Mouse (Mus musculus) hindbrain, embryonic 15.5 days (tissue): ENCODE measurements at regions not wholly inside any gene's neighbourhood (a gene's known extent, or its start where the extent isn't known, plus 50 kb on each side); places are given as distances from the start of the nearest gene placed in this dataset.

ENCODE experiments used
- ATAC-seq: fragments of 200-750 bp; cut with Nextera tagmentation; 2 replicates; pipeline ENCODE4 v1.8.0; 2017; ENCODE audit warnings: low read depth, moderate number of reproducible peaks, moderate TSS enrichment; ENCODE audit not compliant: low FRiP score
- H3K27ac ChIP-seq: fragments of 300-500 bp; sonication (generic); replicated peaks from 2 replicates; pipeline ENCODE4 v1.5.1; 2015; ENCODE audit warnings: mild to moderate bottlenecking, inconsistent platforms
- H3K27me3 ChIP-seq: fragments of 300-500 bp; sonication (generic); 2 replicates; pipeline ENCODE4 v1.6.1; 2015; ENCODE audit warnings: control low read depth, inconsistent platforms
- H3K36me3 ChIP-seq: fragments of 300-500 bp; sonication (generic); 2 replicates; pipeline ENCODE4 v1.6.1; 2015; ENCODE audit warnings: control low read depth, inconsistent platforms
- H3K4me1 ChIP-seq: fragments of 300-500 bp; sonication (generic); replicated peaks from 2 replicates; pipeline ENCODE4 v1.6.1; 2015; ENCODE audit warnings: control low read depth, inconsistent platforms
- H3K4me2 ChIP-seq: fragments of 300-500 bp; sonication (generic); 2 replicates; pipeline ENCODE4 v1.6.1; 2015; ENCODE audit warnings: moderate library complexity, mild to moderate bottlenecking, inconsistent platforms
- H3K4me3 ChIP-seq: fragments of 300-500 bp; sonication (generic); 2 replicates; pipeline ENCODE4 v1.5.1; 2015; ENCODE audit warnings: mild to moderate bottlenecking, inconsistent platforms
- H3K9ac ChIP-seq: fragments of 300-500 bp; sonication (generic); 2 replicates; pipeline ENCODE4 v1.6.1; 2015; ENCODE audit warnings: inconsistent platforms
- H3K9me3 ChIP-seq: fragments of 300-500 bp; sonication (generic); 2 replicates; pipeline ENCODE4 v1.6.1; 2016; ENCODE audit warnings: control low read depth, inconsistent platforms
- WGBS: fragments of 180-500 bp; shearing (Covaris S2); methylation state at CpG from one replicate; pipeline ENCODE4 v1.1.7; 2015; 5-methylcytosine and 5-hydroxymethylcytosine counted together

DNA sequence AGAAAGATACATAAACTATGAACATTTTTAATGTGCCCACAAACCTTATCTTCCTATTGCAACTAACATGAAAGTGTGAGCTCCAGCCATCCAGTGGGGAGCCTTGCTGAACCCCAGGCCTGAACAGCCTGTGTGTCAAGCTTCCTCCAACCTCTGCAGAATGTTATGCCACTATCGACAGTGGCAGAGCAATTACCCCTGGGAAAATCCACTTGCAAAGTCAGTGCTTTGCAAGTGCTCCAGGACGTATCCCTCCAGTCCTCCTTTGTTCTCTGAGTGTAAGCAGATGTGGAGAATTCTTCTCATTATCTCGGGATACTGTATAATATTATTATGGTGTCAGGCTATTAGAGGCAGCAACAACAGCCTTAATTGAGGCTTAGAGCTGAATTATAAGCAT, 159.9 kb upstream of the Gdnf start:
- 41% methylated on average over 3 of the region's 3 CpGs for whole genome bisulfite sequencing
- Histone ChIP-seq H3K27me3 (no peaks in the 10 kb centered on the region), H3K4me3 (no peak overlapping the region), H3K9ac (no peak overlapping the region), H3K9me3 (no peaks in the 10 kb centered on the region), H3K36me3 (no peaks in the 10 kb centered on the region), H3K4me1 (no peaks in the 10 kb centered on the region), H3K27ac (no peak overlapping the region), H3K4me2 (no peak overlapping the region)
- ATAC-seq = no peak

DNA sequence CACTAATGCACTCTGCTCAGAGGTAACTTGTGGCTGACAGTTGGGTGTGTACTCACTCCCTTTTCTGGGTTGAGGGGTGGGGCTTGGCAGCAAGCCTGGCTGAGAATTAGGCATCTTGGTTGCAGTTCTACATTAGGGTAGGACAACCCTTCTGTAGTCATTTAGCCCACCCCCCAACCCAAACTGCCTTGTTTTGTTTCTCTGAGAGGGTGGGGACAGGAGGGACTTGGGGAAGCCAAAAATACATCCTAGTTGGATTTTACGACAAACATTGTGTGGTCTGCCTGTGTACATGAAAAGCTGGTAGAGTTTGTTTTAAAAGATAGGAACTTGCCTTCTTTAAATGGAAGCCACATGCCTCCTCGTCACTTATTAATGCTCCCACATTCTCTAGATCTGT, 146.8 kb upstream of the Gdnf start:
- Histone ChIP-seq H3K4me2 (no peak overlapping the region), H3K4me1 (no peaks in the 10 kb centered on the region), H3K4me3 (no peak overlapping the region), H3K36me3 (no peaks in the 10 kb centered on the region), H3K27me3 (no peaks in the 10 kb centered on the region), H3K9ac (no peak overlapping the region), H3K27ac (no peak overlapping the region), H3K9me3 (no peaks in the 10 kb centered on the region)
- ATAC-seq = no peak
- 84% methylated on average over 2 of the region's 2 CpGs for WGBS

DNA sequence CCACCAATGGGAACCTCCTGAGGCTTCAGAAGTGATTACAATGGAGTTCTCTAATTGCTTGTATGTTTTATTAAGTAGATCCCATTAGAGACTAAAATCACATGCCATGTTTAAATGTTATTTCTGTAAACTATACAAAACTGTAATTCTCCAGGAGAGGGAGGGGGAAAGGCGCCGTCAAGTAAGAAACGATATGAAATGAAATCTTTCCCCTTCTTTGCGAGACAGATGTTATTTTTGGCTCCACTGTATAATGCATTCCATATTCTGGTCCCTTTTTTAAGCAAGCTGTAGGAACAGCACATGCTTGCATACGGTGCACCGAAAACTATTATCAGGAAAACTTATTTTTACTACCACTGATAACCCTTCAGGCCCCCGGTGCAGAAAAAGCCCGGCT, 141.0 kb upstream of the Gdnf start:
- Histone ChIP-seq H3K4me3 (no peak overlapping the region), H3K9me3 (no peaks in the 10 kb centered on the region), H3K27me3 (no peaks in the 10 kb centered on the region), H3K4me1 (no peaks in the 10 kb centered on the region), H3K36me3 (no peaks in the 10 kb centered on the region), H3K9ac (no peak overlapping the region), H3K27ac (no peak overlapping the region), H3K4me2 (no peak overlapping the region)
- ATAC-seq = no peak
- WGBS = 81% methylated on average over 8 of the region's 8 CpGs

DNA sequence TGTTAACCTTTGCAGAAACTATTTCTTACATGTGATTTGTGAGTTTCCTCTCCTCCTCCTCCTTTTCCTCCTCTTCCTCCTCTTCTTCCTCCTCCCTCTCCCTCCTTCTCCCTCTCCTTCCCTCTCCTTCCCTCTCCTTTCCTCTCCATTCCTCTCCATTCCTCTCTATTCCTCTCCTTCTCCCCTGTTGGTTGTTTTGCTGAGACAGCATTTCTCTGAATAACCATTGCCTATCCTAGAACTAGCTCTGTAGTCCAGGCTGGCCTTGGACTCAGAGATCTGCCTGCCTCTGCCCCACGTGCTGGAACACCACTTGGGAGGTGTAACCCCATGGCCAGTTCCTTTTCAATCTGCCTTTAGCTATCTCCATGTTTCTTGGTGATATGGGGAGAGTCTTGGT, 133.7 kb upstream of the Gdnf start:
- Histone ChIP-seq H3K4me3 (no peak overlapping the region), H3K9me3 (no peaks in the 10 kb centered on the region), H3K36me3 (no peaks in the 10 kb centered on the region), H3K27ac (no peak overlapping the region), H3K27me3 (no peaks in the 10 kb centered on the region), H3K4me2 (no peak overlapping the region), H3K9ac (no peak overlapping the region), H3K4me1 (no peaks in the 10 kb centered on the region)
- no peak for ATAC-seq
- WGBS = 77% methylated on average over 1 of the region's 1 CpGs

DNA sequence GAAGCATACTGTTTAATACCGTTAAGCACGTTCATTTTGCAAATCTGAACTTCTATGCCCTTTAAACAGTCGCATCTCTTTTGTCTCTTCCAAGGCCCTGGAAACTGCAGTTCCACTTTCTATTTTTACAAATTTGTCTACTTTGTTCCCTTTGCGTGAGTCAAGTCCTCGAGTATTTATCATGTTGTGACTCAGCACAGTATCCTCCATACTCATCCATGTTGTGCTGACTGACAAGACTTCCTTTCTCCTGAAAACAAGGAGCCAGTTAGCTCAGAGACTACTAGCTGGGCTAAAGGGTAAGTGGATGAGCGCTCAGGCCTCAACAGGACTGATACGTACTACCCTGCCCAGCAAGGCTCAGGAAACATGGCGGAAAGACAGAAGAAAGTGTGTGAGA, 131.9 kb upstream of the Gdnf start:
- Histone ChIP-seq H3K27me3 (no peaks in the 10 kb centered on the region), H3K4me3 (no peak overlapping the region), H3K27ac (no peak overlapping the region), H3K9me3 (no peaks in the 10 kb centered on the region), H3K4me2 (no peak overlapping the region), H3K36me3 (no peaks in the 10 kb centered on the region), H3K4me1 (no peaks in the 10 kb centered on the region), H3K9ac (no peak overlapping the region)
- no peak for ATAC-seq
- 92% methylated on average over 8 of the region's 8 CpGs for WGBS

GRCm38 (mm10) chr15:7681011-7681410, 129.6 kb upstream of the Gdnf start:
- Histone ChIP-seq H3K9me3 (no peaks in the 10 kb centered on the region), H3K27me3 (no peaks in the 10 kb centered on the region), H3K4me3 (no peak overlapping the region), H3K27ac (no peak overlapping the region), H3K36me3 (no peaks in the 10 kb centered on the region), H3K4me1 (no peaks in the 10 kb centered on the region), H3K9ac (no peak overlapping the region), H3K4me2 (no peak overlapping the region)
- 92% methylated on average over 4 of the region's 4 CpGs for WGBS
- ATAC-seq = no peak

- H3K9me3 ChIP-seq = no peaks in the 10 kb centered on the region
Measured at GRCm38 (mm10) chr15:7683235-7683974, 127.2 kb upstream of the Gdnf start.

DNA sequence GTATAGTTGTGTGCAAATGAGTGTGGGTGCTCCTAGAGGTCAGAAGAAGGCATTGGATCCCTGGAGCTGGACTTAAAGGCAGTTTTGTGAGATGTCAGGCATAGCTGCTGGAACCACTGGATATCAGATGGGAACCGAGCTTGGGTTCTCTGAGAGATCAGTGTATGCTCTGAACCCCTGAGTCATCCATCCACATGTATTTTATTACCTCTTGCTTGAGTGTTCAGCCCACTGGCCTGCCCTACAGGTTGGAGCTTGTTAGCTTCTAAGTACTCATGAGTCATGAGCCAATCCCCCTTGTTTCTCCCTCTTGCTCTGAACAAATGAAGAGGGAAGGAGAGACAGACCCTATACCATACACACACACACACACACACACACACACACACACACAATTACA, 119.4 kb upstream of the Gdnf start:
- Histone ChIP-seq H3K4me1 (no peaks in the 10 kb centered on the region), H3K36me3 (no peaks in the 10 kb centered on the region), H3K4me3 (no peak overlapping the region), H3K4me2 (no peak overlapping the region), H3K27ac (no peak overlapping the region), H3K9ac (no peak overlapping the region), H3K9me3 (no peaks in the 10 kb centered on the region), H3K27me3 (no peaks in the 10 kb centered on the region)
- no peak for ATAC-seq
- 92% methylated on average over 1 of the region's 1 CpGs for WGBS

More at GRCm38 (mm10) chr15:7683235-7683974, 127.2 kb upstream of the Gdnf start:
- Histone ChIP-seq H3K4me2 (no peak overlapping the region), H3K9ac (no peak overlapping the region), H3K27ac (no peak overlapping the region), H3K4me3 (no peak overlapping the region), H3K4me1 (no peaks in the 10 kb centered on the region), H3K27me3 (no peaks in the 10 kb centered on the region), H3K36me3 (no peaks in the 10 kb centered on the region)
- ATAC-seq = no peak
- WGBS = 78% methylated on average over 8 of the region's 8 CpGs

DNA sequence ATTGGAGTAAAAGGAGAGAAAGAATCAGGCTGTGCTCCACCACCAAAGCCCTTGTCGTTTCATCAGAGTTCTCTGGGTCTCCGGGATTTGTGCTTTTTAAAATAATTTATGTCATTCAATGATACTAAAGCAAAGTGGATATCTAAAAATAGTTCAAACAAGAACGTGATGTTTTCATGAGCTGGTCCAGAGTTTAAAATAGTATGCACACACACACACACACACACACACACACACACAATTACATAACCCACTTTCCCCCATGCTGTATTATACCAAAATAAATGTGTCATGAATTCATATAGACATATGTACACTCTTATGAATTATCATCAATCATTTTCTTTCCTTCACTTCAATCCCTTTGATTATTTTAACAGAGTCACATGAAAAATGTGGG, 118.5 kb upstream of the Gdnf start:
- Histone ChIP-seq H3K27me3 (no peaks in the 10 kb centered on the region), H3K36me3 (no peaks in the 10 kb centered on the region), H3K4me1 (no peaks in the 10 kb centered on the region), H3K27ac (no peak overlapping the region), H3K9me3 (no peaks in the 10 kb centered on the region), H3K4me3 (no peak overlapping the region), H3K4me2 (no peak overlapping the region), H3K9ac (no peak overlapping the region)
- WGBS = 84% methylated on average over 3 of the region's 3 CpGs
- no peak for ATAC-seq

DNA sequence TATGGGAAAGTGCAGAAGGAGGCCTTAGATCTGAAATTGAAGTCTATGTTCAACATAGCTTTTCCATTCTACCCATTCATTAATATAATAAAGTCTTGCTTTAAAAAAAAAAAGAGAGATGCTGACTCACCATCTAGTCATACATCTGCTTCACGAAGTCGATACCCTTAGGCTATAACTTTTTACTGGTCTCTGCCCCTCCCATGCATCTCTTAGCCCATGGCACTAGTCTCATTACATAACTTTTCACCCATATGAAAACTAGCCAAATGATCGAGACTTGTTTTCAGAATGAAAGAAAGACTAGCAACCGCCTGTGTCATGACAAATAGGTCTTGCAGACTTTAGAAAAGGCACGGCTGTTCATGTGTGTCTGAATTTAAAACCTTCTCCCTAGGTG, 116.6 kb upstream of the Gdnf start:
- no peak overlapping the region for H3K9ac ChIP-seq
- H3K4me2 ChIP-seq = no peak overlapping the region
- H3K4me1 ChIP-seq = no peaks in the 10 kb centered on the region
- H3K4me3 ChIP-seq = no peak overlapping the region
- ATAC-seq = no peak
- no peaks in the 10 kb centered on the region for H3K27me3 ChIP-seq
- whole genome bisulfite sequencing = 94% methylated on average over 5 of the region's 5 CpGs
- no peaks in the 10 kb centered on the region for H3K9me3 ChIP-seq
- H3K36me3 ChIP-seq = no peaks in the 10 kb centered on the region
- no peak overlapping the region for H3K27ac ChIP-seq

- no peaks in the 10 kb centered on the region for H3K9me3 ChIP-seq
- WGBS = 77% methylated on average over 3 of the region's 3 CpGs
- no peak overlapping the region for H3K4me3 ChIP-seq
- ATAC-seq = no peak
- H3K4me2 ChIP-seq = no peak overlapping the region
- no peak overlapping the region for H3K27ac ChIP-seq
- H3K27me3 ChIP-seq = no peaks in the 10 kb centered on the region
- no peaks in the 10 kb centered on the region for H3K4me1 ChIP-seq
- no peaks in the 10 kb centered on the region for H3K36me3 ChIP-seq
- H3K9ac ChIP-seq = no peak overlapping the region
Measured at GRCm38 (mm10) chr15:7697724-7698123, 112.9 kb upstream of the Gdnf start.

- no peak overlapping the region for H3K4me2 ChIP-seq
- 92% methylated on average over 5 of the region's 5 CpGs for WGBS
- H3K27ac ChIP-seq = no peak overlapping the region
- H3K4me1 ChIP-seq = no peaks in the 10 kb centered on the region
- no peaks in the 10 kb centered on the region for H3K27me3 ChIP-seq
- no peak overlapping the region for H3K4me3 ChIP-seq
- no peak for ATAC-seq
- H3K9me3 ChIP-seq = no peaks in the 10 kb centered on the region
- no peak overlapping the region for H3K9ac ChIP-seq
- no peaks in the 10 kb centered on the region for H3K36me3 ChIP-seq
Measured at GRCm38 (mm10) chr15:7708836-7709235, 101.8 kb upstream of the Gdnf start.

GRCm38 (mm10) chr15:7714641-7715040, 96.0 kb upstream of the Gdnf start:
- no peak for ATAC-seq
- H3K27me3 ChIP-seq = no peaks in the 10 kb centered on the region
- H3K9ac ChIP-seq = no peak overlapping the region
- H3K27ac ChIP-seq = no peak overlapping the region
- H3K9me3 ChIP-seq = no peaks in the 10 kb centered on the region
- 84% methylated on average over 1 of the region's 1 CpGs for WGBS
- no peak overlapping the region for H3K4me3 ChIP-seq
- no peaks in the 10 kb centered on the region for H3K4me1 ChIP-seq
- H3K4me2 ChIP-seq = no peak overlapping the region
- no peaks in the 10 kb centered on the region for H3K36me3 ChIP-seq
